Mouse (Mus musculus): ENCODE data around the gene Chaf1a. TPM values are rescaled to one million over a fixed set of nuclear protein-coding genes. Genes with fewer than 3 reads are reported as not detected.
A peak's percentile ranks its signal among the peaks of the same experiment; 100 is the strongest.
"Not testable (repeated sequence)": the region's sequence is repeated elsewhere in the genome, so short reads cannot be mapped to it uniquely, and the experiment has no call there.

Chaf1a gene
- polyA plus RNA-seq, 1 experiment from 2014 or later = 21.7 TPM

DNA sequence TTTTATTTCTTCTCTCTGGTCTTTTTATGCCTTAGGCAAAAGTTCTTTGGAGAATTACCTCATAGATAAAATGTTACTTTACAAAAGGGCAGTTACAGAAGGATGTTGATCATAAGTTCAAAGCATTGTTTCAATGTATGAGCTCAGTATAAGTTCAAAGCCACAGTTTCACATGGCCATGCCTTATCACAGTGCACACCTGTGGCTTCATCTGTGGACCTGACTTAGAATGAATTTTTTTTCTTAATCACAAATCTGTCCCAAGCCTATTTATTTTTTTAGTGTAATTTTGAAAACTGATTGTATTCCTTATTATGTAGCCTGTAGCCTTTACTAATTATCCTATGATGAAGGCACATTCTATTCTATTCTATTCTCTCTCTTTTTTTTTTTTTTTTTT, 14.7 kb downstream of the Chaf1a start:
- Histone ChIP-seq H3K4me1 (no peaks in the 10 kb centered on the region), H3K4me3 (replicated peaks) (no peak overlapping the region), H3K27ac (no peak overlapping the region), H3K9me3 (no peaks in the 10 kb centered on the region), H3K36me3 (peaks cover 52% of the 10 kb centered on the region), H3K27me3 (replicated peaks) (no peaks in the 10 kb centered on the region), H3K4me2 (no peak overlapping the region), H3K9ac (no peak overlapping the region)
- ATAC-seq (ENCODE audit: insufficient read depth, low FRiP score, low read depth) = no peak

- no peak for ATAC-seq (ENCODE audit: insufficient read depth, low FRiP score, low read depth)
- no peak overlapping the region for H3K4me3 ChIP-seq (replicated peaks)
- H3K4me2 ChIP-seq = no peak overlapping the region
- H3K27ac ChIP-seq = no peak overlapping the region
- no peaks in the 10 kb centered on the region for H3K27me3 ChIP-seq (replicated peaks)
- no peak overlapping the region for H3K9ac ChIP-seq
- H3K4me1 ChIP-seq = no peaks in the 10 kb centered on the region
- H3K36me3 ChIP-seq = peaks cover 59% of the 10 kb centered on the region
- WGBS = 65% methylated on average over 4 of the region's 4 CpGs
- H3K9me3 ChIP-seq = no peaks in the 10 kb centered on the region
Observed at GRCm38 (mm10) chr17:56055945-56056678, 15.9 kb downstream of the Chaf1a start.

- H3K4me3 ChIP-seq (replicated peaks) = no peak overlapping the region
- no peak overlapping the region for H3K27ac ChIP-seq
- H3K4me1 ChIP-seq = no peaks in the 10 kb centered on the region
- ATAC-seq (ENCODE audit: insufficient read depth, low FRiP score, low read depth) = no peak
- H3K36me3 ChIP-seq = peaks cover 68% of the 10 kb centered on the region
- H3K9me3 ChIP-seq = no peaks in the 10 kb centered on the region
- WGBS = 89% methylated on average over 11 of the region's 11 CpGs
- no peak overlapping the region for H3K9ac ChIP-seq
- no peak overlapping the region for H3K4me2 ChIP-seq
- H3K27me3 ChIP-seq (replicated peaks) = no peaks in the 10 kb centered on the region
Observed at GRCm38 (mm10) chr17:56057381-56058120, 17.3 kb downstream of the Chaf1a start.

GRCm38 (mm10) chr17:56062081-56062480, 21.8 kb downstream of the Chaf1a start:
- H3K4me2 ChIP-seq = no peak overlapping the region
- H3K9me3 ChIP-seq = no peaks in the 10 kb centered on the region
- ATAC-seq (ENCODE audit: insufficient read depth, low FRiP score, low read depth) = no peak
- no peaks in the 10 kb centered on the region for H3K27me3 ChIP-seq (replicated peaks)
- H3K9ac ChIP-seq = no peak overlapping the region
- H3K27ac ChIP-seq = no peak overlapping the region
- 94% methylated on average over 7 of the region's 7 CpGs for WGBS
- peaks cover 91% of the 10 kb centered on the region for H3K36me3 ChIP-seq
- no peak overlapping the region for H3K4me3 ChIP-seq (replicated peaks)
- H3K4me1 ChIP-seq = no peaks in the 10 kb centered on the region

- not testable (repeated sequence) for H3K4me1 ChIP-seq; H3K27ac ChIP-seq; H3K4me3 ChIP-seq (replicated peaks); H3K9ac ChIP-seq; H3K4me2 ChIP-seq; H3K9me3 ChIP-seq; ATAC-seq (ENCODE audit: insufficient read depth, low FRiP score, low read depth); H3K27me3 ChIP-seq (replicated peaks)
- peaks cover 94% of the 10 kb centered on the region for H3K36me3 ChIP-seq
- WGBS = 79% methylated on average over 6 of the region's 6 CpGs
Observed at GRCm38 (mm10) chr17:56065715-56066114, 25.5 kb downstream of the Chaf1a start.

DNA sequence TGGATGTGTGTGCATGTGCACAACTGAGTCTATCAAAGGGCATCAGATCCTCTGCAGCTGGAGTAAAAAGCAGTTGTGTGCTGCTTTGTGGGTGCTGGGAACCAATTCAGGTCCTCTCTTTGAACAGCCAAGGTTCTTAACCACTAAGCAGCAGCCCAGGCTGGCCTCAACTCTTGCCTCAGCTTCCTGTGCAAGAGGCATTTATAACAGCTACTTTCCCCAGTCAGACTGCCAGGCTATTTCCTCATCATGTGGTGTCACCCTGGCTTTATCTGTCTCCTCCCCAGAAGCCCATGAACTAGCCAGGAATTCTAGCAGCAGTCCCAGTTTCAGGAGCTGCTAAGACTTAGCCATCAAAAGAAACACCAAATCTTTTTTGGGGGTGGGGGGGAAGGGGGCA, 26.2 kb downstream of the Chaf1a start:
- Histone ChIP-seq H3K9ac (no peak overlapping the region), H3K4me3 (replicated peaks) (no peak overlapping the region), H3K27ac (no peak overlapping the region), H3K36me3 (peaks cover 93% of the 10 kb centered on the region), H3K9me3 (no peaks in the 10 kb centered on the region), H3K27me3 (replicated peaks) (no peaks in the 10 kb centered on the region), H3K4me2 (no peak overlapping the region), H3K4me1 (no peaks in the 10 kb centered on the region)
- ATAC-seq (ENCODE audit: insufficient read depth, low FRiP score, low read depth) = no peak

GRCm38 (mm10) chr17:56069066-56069465, 28.8 kb downstream of the Chaf1a start:
- ATAC-seq (ENCODE audit: insufficient read depth, low FRiP score, low read depth) = no peak
- H3K4me2 ChIP-seq = no peak overlapping the region
- 96% methylated on average over 14 of the region's 14 CpGs for WGBS

DNA sequence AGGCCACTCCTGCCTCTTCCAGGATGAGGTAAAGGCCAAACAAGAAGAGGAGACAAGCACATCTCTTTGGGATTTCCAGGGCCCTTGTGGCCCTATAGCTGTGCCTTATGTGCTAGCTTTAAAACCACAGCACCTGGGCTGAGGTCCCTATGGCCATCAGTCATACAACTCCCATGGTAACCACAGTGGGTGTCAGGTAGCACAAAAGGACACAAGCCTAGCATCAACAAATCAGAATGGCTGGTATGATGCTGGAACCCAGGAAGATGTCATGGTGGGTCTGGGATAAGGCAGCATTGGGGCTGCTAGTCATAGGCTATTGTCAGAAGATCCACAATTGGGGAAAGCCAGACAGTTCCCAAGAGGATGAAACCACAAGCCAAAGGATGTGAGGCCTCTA, 30.9 kb downstream of the Chaf1a start:
- Histone ChIP-seq H3K4me2 (no peak overlapping the region), H3K27ac (no peak overlapping the region), H3K4me1 (peaks cover 14% of the 10 kb centered on the region; the same call in 1 of the 2 replicates), H3K4me3 (replicated peaks) (no peak overlapping the region), H3K27me3 (replicated peaks) (no peaks in the 10 kb centered on the region), H3K36me3 (peaks cover 61% of the 10 kb centered on the region), H3K9ac (no peak overlapping the region), H3K9me3 (no peaks in the 10 kb centered on the region)
- ATAC-seq (ENCODE audit: insufficient read depth, low FRiP score, low read depth) = no peak

More at GRCm38 (mm10) chr17:56069066-56069465, 28.8 kb downstream of the Chaf1a start:
- Histone ChIP-seq H3K4me3 (replicated peaks) (no peak overlapping the region), H3K4me1 (peaks cover 8% of the 10 kb centered on the region; the same call in 1 of the 2 replicates), H3K27me3 (replicated peaks) (no peaks in the 10 kb centered on the region), H3K36me3 (peaks cover 82% of the 10 kb centered on the region), H3K27ac (no peak overlapping the region), H3K9me3 (no peaks in the 10 kb centered on the region), H3K9ac (no peak overlapping the region)

GRCm38 (mm10) chr17:56072243-56072642, 32.0 kb downstream of the Chaf1a start:
- H3K4me3 ChIP-seq (replicated peaks) = no peak overlapping the region
- peaks cover 52% of the 10 kb centered on the region for H3K36me3 ChIP-seq
- H3K9me3 ChIP-seq = no peaks in the 10 kb centered on the region
- no peak overlapping the region for H3K27ac ChIP-seq
- H3K4me2 ChIP-seq = no peak overlapping the region
- H3K9ac ChIP-seq = no peak overlapping the region
- no peaks in the 10 kb centered on the region for H3K27me3 ChIP-seq (replicated peaks)
- no peak for ATAC-seq (ENCODE audit: insufficient read depth, low FRiP score, low read depth)
- H3K4me1 ChIP-seq = peaks cover 14% of the 10 kb centered on the region; the same call in 1 of the 2 replicates
- WGBS = 91% methylated on average over 5 of the region's 5 CpGs

DNA sequence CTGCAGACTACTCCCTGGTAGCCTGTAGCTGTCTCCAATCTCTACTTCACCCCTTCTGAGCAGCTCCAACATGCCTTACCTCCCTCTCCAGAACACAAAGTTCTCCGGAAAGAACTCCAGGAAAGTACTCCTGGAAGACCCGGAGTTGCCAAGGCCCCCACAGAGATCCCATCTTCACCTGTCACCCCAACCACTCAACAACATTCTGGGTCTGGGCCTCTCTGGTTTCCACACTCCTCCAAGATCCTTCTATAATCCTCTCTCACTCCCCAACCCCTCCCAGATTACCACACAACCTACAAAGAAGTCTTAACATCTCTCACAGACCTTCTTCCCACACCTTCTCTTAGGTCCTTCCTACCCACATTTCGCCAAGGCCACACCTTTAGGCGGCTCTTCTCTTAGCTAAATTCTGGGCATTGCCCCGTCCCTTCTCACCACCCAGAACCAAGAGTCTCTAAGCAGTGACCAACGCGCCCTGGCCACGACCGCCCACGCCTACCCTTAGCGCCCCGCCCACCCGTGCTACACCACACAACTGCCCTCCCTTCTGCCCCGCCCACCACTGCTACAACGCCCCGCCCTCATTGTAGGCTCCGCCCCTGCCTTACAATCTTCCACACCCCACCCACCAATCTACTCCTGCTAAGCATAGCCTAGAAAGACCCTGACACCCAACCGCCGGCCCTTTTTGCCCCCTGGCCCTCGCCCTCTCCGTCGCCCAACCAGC, 34.0 kb downstream of the Chaf1a start:
- peaks cover 32% of the 10 kb centered on the region for H3K36me3 ChIP-seq
- peak overlapping the region; percentile 98 for H3K27ac ChIP-seq
- H3K4me3 ChIP-seq (replicated peaks) = peak overlapping the region; percentile 80
- H3K27me3 ChIP-seq (replicated peaks) = no peaks in the 10 kb centered on the region
- H3K9ac ChIP-seq = peak overlapping the region; percentile 64; the same call in 1 of the 2 replicates
- peak; percentile 9 for ATAC-seq (ENCODE audit: insufficient read depth, low FRiP score, low read depth)
- H3K4me1 ChIP-seq = peaks cover 14% of the 10 kb centered on the region; the same call in 1 of the 2 replicates
- WGBS = 7% methylated on average over 22 of the region's 22 CpGs
- H3K4me2 ChIP-seq = peak overlapping the region; percentile 65
- H3K9me3 ChIP-seq = no peaks in the 10 kb centered on the region

GRCm38 (mm10) chr17:56074827-56075208, 34.6 kb downstream of the Chaf1a start, which contains the start of gene Ubxn6:
Gene Ubxn6 (minus strand): TSS chr17:56075028.
- H3K36me3 ChIP-seq = peaks cover 28% of the 10 kb centered on the region
- peak within 1 kb of the TSS; percentile 80 for H3K4me3 ChIP-seq (replicated peaks)
- peak; percentile 16; the same call in 1 of the 2 replicates for ATAC-seq (ENCODE audit: insufficient read depth, low FRiP score, low read depth)
- peak within 1 kb of the TSS; percentile 65 for H3K4me2 ChIP-seq
- H3K9ac ChIP-seq = peak within 1 kb of the TSS; percentile 64; the same call in 1 of the 2 replicates
- WGBS = 0% methylated on average over 35 of the region's 35 CpGs
- H3K9me3 ChIP-seq = no peaks in the 10 kb centered on the region
- H3K27ac ChIP-seq = peak within 1 kb of the TSS; percentile 98
- H3K4me1 ChIP-seq = peaks cover 14% of the 10 kb centered on the region; the same call in 1 of the 2 replicates
- no peaks in the 10 kb centered on the region for H3K27me3 ChIP-seq (replicated peaks)

DNA sequence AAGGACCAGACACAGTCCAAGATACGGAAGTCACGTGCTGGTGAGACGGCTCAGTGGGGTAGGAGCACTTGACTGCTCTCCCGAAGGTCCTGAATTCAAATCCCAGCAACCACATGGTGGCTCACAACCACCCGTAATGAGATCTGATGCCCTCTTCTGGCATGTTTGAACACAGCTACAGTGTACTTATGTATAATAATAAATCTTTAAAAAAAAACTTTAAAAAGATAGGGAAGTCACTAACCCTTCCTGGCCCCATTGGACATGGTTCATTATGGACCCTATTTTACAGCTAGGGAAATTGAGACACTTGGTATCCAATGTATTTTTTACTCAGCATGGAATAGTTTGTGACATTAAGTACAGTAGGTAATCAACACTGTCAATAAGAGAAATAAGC, 37.3 kb downstream of the Chaf1a start:
- H3K9ac ChIP-seq = no peak overlapping the region
- no peaks in the 10 kb centered on the region for H3K27me3 ChIP-seq (replicated peaks)
- H3K27ac ChIP-seq = no peak overlapping the region
- peaks cover 5% of the 10 kb centered on the region for H3K36me3 ChIP-seq
- ATAC-seq (ENCODE audit: insufficient read depth, low FRiP score, low read depth) = no peak
- no peak overlapping the region for H3K4me3 ChIP-seq (replicated peaks)
- 88% methylated on average over 5 of the region's 5 CpGs for WGBS
- H3K9me3 ChIP-seq = no peaks in the 10 kb centered on the region
- peaks cover 38% of the 10 kb centered on the region for H3K4me1 ChIP-seq
- H3K4me2 ChIP-seq = no peak overlapping the region
